Mouse (Mus musculus) ES-CJ7 (cell line): ENCODE data around the gene Krt33b.

Experiments used
- DNase-seq: peaks from one replicate; pipeline ENCODE4 v3.0.0; 2011; ENCODE audit warnings: low read depth, low spot score

The Krt33b gene

DNA sequence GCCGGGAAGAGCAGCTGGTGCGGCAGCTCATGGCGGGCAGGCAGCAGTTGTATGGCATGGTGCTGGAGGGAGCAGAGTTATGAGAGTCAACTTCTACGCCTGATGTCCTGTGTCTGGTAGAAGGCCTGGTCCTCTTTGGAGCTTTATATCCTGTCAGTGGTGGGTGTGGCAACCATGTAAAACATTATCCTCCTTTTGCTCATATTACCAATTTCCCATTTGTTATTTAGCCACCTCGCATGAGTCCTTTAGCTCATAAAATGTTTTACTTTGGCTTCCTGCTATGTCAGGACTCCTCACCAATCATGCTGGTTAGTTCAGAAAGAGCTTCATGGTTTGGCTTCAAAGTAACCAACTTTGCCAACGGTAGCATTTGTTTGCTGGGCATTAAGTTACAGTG is at the start of gene Krt33b:
Gene Krt33b (minus strand): TSS at position 101 of the 400 bp plus-strand sequence.
- no peak for DNase-seq

DNA sequence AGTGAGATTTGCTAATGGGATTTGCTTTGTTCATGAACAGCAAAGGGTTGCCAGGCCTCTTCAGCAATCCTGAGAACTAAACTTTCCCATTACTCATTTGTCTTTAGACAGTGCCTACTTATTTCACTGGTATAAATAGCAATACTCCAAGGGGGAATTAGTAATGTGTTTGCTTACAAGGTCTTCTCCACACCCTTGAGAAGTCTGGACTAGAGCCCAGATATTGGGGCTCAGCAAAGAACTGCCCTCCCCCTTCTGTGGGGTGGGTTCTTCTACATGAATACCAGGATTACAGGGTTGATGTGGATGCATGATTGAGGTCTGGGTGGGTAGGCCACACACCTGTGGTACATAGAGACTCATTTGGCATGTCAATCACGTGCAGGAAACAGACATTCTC is 44.2 kb upstream of the Krt33b start:
- DNase-seq: no peak

DNA sequence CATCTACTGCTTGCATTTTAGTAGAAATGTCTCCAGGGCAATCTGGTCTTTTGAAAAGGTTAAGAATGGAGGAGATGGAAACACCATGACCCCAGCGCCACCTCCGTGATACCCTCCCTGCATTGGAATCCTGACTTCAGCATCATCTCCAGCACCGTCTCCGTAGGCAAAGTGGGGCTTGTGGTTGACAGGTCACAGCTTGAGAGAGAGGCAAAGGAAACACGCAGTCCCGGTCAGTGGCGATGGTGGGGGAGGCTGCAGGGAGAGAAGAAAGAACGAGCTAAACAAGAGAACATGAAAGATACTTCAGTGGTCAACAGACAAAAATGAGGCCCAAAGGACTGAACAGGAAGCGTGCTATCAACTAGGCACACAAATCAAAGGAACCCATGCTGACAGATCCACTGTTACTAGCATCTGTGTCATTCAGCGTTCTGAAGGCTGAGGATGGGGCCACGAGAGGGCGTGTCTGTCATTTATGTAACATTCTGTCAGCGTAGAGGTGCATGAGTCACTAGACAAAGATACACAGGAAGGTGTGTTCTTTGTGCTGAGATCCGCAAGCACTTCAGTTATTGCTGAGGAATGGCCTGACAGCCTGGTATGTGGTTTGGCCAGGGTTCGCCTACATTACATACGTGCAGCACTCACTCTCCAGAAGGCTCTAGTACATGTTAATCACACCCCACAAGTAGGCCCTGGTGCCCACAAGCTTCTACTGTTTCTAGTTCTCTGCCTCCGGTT is 37.8 kb upstream of the Krt33b start:
- DNase-seq: peak; percentile 5

- DNase-seq: no peak
Measured at GRCm38 (mm10) chr11:100066236-100067010, 36.8 kb upstream of the Krt33b start.

DNA sequence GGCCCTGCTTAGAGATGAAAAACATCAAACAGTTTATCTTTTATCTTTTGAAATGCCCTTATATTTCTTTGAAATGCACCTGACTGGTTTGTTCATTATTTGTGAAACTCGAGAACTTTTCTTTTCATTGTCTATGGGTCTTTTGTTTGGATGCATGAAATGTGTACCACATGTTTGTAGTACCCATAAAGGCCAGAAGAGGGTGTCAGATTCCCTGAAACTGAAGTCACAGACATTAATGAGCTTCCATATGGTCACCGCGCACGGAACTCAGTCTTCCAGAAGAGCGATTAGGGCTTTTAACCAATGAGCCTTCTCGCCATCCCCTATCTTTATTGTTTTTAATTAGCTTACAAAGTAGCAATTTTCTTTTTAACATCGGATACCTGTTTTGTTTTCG is 29.2 kb upstream of the Krt33b start:
- peak; percentile 75 for DNase-seq

DNA sequence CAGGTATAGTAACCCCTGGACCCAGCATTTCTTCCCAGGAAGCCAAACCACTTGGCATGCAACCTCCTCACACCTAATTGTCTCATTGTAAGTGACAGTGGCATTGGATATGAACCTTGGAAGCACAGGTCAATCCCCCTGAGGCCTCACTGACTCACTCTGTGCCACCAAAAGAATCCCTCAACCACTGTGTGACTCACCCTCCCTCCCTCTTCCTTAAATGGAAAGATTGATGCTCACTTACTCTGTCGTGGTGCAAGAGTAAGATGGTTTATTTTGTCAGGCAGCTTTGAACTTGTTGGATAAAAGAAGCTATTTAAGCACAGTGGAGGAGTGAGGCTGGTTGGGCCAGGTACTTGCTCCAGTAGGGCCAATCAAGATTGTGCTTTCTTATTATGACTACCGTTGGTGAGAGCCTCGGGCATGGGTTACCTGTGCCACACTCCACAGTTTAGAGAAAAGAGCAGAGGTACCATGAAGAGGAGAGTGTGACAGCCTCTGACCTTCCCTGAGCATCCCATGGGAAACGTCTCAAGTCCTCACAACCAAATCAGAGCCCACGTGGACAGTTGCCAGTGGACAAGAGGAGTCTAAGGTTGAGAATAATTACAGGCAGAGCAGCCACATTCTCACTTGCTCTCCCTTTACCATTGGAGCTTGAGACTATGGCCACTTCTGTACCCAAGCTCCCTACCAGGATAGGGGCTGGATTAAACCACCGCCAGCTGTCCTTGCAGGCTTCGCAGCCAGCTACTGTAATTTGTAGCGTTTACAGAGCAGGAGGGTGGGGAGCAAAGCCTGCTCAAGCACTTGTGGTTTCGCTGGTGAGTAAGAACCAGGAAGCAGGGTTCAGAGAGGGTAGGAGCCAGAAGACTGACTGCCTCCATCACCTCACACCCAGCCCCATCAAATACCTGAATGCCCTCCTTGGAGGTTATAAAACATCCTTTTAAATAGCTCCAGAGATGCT is 26.3 kb upstream of the Krt33b start:
- no peak for DNase-seq

GRCm38 (mm10) chr11:100050451-100050850 is 20.8 kb upstream of the Krt33b start, which contains the start of gene Krt31:
Gene Krt31 (minus strand): TSS chr11:100050551.
- DNase-seq: no peak

- DNase-seq: no peak
Measured at GRCm38 (mm10) chr11:100047193-100047592, 17.5 kb upstream of the Krt33b start.

DNA sequence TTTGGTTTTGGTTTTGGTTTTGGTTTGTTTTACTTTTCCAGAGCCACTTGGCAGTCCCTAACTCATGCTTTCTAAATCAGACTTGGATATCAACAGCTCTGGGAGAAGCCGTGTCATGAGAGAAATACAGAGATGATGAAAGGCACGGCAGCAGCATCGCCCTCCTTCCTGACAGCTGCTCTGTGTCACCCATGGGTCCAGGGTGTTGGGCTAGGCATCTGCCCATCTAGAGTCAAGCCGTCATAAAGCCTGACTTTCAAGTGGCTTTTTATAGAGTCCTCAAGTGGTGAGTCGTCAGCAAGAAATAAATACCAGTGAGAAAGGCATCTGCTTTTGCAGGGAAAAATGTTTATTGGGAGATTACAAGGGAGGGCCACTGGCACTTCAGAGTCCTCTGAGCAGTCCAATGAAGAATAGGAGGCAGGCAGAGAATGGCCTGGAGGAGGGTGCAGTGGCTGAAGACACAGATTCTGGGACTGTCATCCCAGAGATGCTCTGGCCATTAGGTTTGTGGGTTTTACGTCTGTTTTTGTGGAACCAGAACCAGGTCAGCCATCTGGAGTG is 16.7 kb upstream of the Krt33b start:
- DNase-seq: no peak

DNA sequence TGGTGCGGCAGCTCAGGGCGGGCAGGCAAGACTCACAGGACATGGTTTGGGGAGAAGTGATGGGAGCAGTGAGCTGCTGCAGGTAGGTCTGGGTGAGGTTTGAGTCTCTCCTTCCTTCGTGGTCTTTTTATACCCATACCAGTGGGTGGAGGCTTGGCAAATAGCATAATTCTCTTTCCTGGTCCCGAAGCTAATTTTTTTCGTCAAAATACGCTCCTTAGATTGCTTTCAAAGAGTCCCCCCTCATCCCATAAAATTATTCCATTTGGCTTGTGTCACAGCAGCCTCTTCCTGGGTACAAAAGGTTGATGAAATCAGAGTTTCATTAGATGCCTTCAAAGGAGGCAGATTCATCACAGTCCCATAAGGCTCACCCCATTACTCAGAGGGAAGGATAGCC is 11.8 kb upstream of the Krt33b start, which contains the start of gene Krt34:
Gene Krt34 (minus strand): TSS at position 101 of the 400 bp plus-strand sequence.
- DNase-seq: no peak

GRCm38 (mm10) chr11:100021438-100021837 is 8.2 kb downstream of the Krt33b start:
- DNase-seq: no peak

GRCm38 (mm10) chr11:100019466-100019865 is 10.2 kb downstream of the Krt33b start:
- no peak for DNase-seq

DNA sequence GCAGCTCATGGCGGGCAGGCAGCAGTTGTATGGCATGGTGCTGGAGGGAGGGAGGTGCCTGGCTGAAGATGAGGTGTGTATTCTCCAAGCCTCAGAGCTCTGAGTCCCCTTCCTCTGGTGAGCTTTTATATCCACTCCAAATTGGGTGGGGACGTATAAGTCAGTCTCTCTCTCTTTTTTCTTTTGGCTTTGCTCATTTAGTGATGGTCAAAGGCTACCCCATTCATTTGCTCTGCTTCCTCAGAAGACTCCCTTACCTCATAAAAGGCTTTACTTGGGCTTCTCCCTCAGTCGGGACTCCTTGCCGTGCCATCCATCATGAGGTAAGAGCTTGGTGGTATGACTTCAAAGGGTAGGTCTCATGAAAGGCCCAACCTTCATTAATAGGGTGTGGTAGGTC is 13.6 kb downstream of the Krt33b start, which contains the start of gene Krt33a:
Gene Krt33a (minus strand): TSS at position 101 of the 400 bp plus-strand sequence.
- no peak for DNase-seq

DNA sequence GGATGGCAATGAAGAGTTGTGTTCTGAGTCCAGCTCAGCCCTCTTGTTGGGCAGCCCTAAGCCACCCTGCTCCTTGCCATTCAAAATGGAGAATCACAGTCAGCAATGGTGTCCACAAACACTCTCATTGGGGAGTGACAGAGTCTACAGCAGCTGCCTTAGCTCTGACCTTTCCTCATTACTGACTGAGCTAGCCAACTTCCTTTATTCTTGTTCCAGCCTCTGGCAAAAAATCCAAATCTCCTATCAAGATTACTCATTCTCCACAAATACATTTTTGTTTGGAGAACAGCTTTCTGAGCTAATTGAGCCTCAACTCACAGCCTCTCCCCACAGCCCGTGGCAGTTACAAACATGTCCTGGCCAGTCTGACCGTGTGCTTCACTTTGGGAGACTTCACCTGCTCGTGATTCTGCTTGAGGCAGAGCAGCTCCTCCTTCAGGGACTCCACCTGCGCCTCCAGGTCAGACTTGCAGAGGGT is 15.9 kb downstream of the Krt33b start:
- no peak for DNase-seq

GRCm38 (mm10) chr11:100010682-100011081 is 19.0 kb downstream of the Krt33b start:
- no peak for DNase-seq

- no peak for DNase-seq
Measured at GRCm38 (mm10) chr11:100008336-100008735, 21.3 kb downstream of the Krt33b start.

- peak; percentile 39 for DNase-seq
Measured at GRCm38 (mm10) chr11:100006624-100007023, 23.0 kb downstream of the Krt33b start.

DNA sequence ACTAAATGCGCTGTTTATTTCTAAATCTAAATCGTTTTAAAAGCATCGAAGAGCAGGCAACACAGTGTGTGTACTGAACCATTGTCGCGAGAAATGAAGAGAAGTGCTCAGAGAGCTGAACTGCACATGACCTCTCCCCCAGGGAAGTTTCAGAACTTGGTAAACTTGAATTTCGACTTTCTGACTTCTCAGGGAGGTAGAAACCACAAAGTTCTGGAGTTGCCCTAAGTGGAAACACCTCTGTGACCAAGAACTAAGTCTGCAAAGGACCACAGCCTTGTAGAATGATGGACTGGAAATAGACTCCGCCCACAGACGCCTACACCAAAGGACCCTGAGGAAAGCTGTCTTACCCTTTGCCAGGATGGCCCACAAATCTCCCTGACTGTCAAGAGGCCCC is 23.8 kb downstream of the Krt33b start:
- DNase-seq: no peak

DNA sequence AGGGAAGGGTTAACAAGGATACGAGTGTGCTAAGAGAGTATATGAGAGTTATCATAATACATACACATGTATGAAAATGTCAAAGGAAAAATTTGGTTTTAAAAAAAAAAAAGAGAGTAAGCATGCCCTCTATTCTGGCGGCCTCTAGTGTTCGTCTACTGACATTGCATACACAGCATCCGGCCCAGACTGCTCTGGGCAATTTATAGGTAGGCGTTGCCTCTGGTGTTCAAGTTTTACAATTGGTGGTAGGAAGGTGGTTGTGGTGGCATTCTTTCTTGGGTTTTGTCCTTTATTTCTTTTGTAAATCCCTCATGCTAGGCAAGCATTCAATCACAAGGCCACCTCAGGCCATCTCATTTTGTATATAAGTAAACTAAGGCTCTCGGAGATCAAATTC is 24.8 kb downstream of the Krt33b start:
- peak; percentile 52 for DNase-seq

GRCm38 (mm10) chr11:99999091-99999490 is 30.6 kb downstream of the Krt33b start:
- DNase-seq: no peak

DNA sequence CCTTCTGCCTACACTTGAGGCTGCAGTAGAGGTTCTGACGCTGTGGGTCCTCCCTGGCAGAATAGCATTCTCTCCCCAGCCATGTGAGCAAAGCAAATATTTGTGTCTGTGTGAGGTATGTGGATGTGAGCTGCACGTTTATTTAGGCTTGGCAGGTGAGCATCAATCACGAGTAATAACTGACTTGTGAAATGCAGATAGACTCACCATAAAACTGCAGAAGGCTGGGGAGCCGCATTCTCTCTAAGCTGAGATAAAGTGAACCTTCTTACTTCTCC is 35.3 kb downstream of the Krt33b start:
- no peak for DNase-seq
